Mouse (Mus musculus) cerebellum, adult 18-20 months (tissue): ENCODE results near the gene Prss23.

ENCODE experiments used
- DNase-seq, 2 experiments: peaks; one replicate each; pipeline ENCODE4 v3.0.0; 2021

Prss23 gene

DNA sequence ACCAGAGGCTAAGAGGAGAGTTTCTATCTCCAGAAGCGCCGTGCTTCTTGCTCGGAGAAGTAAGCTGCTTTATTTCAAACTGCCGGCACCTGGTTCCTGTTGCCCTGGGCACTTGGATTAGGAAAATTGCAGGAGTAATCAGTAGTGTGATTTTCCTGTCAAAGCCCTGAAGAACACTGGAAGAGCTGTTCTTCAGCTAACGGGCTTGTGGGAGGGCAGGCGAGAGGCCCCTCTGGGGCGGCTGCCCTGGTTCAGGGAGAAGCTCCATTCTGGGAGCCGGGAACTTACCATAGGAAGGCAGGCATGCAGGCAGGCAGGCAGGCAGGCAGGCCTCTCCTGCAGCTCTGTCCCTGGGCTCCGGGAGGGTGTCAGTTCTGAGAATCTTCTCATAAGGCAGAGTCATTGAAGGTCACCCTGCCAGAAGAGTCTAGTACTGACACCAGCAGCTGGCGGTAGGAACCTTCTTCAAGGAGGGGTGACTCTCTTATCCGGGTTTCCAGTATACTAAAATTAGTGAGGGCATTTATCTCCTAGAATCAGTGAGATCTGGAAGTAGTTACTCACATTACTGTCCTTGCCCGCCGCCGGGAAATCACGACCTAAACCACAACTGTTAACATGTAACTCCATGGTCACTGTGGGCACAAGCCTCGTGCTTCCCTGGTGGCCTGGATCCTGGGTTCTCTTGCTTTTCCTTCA is at the start of gene Prss23:
TSS of gene Prss23 (minus strand) at position 457 of the 699 bp plus-strand sequence.
- no peak for DNase-seq

DNA sequence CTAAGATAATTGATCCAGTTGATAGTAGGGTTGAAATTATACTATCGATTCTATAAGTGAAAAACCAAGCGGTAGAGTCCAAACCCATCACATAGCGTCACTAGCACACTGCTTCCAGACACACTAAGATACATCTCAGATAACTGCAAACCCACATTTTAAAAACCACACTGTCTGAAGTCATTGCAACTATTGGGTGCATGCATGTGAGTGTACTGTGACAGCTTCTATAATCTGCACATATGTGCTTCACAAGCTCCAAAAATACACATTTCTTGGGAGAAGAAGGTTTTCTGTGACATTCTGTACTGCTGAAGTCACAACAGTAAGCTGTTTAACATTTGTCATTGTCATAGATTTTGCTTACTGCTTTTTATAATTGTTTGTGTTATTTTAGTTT is 49.1 kb upstream of the Prss23 start:
- no peak for DNase-seq

DNA sequence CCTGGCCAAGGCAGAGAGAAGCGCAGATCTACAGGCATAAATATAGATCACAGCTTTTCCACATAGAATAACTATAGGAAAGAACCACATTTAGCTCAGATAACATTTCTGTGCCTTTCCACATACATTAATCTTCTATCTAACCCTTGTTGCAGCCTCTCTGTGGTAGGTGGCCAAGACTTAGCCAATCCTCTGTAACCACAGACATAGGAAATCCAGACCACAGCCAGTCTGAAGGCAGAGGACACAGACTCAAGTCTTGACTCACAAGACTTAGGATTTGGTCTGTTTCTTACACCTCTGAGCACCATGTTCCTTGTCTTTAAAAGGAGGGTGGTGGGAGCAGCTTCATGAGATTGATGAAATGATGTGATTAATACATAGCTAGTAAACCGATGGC is 37.6 kb upstream of the Prss23 start:
- no peak for DNase-seq

DNA sequence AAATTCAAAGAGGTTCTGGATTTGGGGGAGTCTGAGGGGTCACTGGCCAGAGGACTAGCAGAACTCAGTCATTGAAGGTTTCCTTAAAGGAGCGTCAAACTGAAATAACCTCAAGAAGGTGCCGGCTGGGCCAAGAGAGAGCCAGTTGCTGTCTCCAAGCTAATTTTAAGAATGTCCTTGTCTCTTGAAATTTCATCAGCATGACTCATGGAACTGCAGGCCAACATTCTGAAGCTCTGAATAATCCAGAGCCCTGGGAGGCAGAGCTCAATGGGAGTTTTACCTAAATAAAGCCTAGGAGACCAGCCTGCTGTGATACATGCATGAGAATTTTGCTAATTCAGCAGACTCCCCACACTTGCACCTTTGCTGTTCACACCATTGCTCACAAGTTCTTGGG is 36.5 kb upstream of the Prss23 start:
- no peak for DNase-seq

DNA sequence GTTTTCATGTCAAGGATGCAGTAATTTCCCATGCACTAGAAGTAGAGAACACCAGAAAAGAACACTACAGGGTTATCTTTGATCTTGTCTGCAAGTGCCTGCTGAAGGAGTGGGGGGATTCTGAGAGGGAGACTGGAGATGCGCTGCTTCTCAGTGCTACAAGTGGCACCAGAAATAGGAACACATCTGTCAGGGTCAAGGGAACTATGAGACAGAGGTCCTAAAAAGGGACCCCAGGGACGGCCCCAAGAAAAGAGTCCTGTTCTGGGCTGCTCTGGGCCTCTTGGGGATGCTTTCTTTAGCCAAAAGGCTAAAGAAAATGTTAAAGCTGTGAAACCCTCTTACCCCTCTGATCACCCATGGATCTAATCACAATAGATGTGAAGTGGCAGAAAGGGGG is 35.2 kb upstream of the Prss23 start:
- DNase-seq, result no peak

DNA sequence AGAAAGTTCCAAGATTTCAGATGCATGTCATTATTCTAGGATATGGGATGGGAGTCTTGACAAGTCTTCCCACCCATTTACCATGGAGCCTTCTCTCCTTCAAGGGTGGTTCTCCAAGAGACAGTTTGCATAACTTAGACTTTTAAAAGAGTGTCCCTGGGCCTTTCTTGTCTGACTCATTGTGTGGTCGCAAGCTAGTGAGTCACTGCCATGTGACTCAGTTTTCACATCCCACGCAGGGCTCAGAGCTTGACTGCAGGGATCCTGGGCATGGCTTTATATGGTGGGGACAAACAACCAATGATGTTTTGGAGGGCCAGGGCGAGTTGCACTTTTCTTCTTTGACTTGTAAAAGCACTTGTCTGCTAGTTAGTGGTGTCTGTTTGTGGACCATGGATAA is 34.0 kb upstream of the Prss23 start:
- no peak for DNase-seq

DNA sequence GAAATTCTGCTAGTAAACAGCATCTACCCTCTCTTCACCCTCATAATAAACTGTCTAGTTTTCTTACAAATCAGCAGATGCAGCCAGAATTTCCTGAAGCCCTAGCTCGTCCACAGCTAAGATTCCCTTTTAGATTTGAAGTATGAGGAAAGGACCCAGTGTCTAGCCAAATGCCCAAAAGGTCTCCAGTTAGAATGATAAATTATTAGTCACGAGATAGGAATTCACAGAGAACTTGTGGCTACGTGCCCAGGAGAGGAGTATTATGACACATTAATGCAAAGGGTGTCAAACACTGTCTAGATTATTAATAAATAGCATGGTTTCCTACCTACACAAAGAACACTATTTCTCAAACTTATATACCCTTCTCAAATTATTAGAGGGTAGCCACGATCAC is 32.6 kb upstream of the Prss23 start:
- DNase-seq, result no peak

DNA sequence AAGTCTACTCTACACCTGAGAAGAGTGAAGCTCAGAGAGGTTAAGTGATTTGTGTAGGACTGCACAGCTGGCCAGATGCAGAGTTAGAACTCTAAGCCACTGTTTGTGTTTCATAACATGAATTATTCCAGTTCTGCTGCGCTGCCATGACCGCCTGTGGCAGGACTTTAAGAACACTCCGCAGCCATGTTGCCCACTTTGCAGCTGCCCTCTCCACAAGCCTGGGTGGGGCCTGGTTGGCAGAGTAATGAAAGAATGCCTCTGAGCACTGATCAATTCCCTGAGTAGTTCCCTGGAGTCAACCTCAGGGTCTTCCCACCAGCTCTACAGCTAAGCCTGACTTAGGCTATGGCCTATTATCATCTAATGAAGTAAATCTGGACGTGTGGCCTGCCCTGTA is 32.1 kb upstream of the Prss23 start:
- DNase-seq, result no peak

- no peak for DNase-seq
Observed at GRCm38 (mm10) chr7:89558446-89559039, 31.6 kb upstream of the Prss23 start.

- DNase-seq, result peak; percentile 5 to 17
Observed at GRCm38 (mm10) chr7:89557056-89557455, 30.1 kb upstream of the Prss23 start.

- DNase-seq, result no peak
Observed at GRCm38 (mm10) chr7:89556652-89557051, 29.7 kb upstream of the Prss23 start.

DNA sequence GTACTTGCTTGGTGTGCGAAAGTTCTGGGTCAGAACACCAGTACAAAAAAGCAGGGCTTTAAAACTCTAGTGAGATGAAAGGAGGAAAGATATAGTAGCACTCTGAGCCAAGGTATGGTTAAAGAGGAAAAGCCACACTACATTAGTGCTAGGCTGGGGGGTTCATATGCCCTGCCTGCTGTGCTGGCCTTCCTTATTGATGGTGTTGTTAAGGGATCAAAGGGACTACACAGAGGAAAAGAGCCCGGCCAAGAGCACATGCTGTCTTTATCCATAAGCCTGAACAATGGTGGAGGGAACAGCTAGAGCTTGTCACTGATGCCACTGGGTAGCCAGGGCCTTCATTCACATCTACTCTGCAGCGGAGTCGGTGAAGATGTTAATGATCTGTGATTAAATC is 28.2 kb upstream of the Prss23 start:
- DNase-seq, result no peak

- no peak for DNase-seq
Observed at GRCm38 (mm10) chr7:89554068-89554467, 27.1 kb upstream of the Prss23 start.

DNA sequence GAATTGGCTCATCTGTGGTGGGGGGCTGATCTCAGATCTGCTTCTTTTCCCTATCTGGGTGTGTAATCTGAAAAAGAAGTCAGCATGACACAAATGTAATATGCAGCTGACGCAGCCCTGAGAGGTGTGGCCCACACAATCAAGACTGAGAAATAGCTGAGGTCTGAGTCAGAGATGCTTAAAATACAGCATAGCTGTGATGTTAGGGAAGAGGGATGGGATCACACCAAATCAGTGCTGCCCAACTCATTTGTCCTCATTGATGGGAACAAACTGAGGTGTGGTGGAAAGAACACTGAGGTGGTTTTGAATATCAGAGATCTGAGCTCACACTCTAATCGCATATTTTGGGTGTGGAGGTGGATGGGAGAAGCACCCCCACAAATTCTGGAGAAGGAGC is 14.0 kb upstream of the Prss23 start:
- no peak for DNase-seq

DNA sequence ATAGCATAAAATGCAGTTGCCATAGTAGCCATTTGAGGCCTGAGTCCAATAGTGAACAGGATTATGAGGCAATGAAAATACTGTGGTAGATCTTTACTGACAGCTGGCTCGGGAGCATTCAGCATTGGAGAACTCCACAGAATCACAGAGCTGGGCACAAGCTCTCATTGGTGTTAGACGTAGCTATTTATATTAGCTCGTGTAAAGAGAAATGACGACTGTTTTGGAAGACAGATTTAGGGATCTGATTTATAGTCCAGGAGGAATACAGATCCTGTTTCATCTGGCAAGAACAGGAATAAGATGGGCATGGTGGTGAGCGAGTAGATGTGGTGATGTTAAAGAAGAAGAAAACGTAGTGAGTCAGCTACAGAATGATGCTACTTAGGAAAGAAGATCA is 12.4 kb upstream of the Prss23 start:
- DNase-seq, result no peak

DNA sequence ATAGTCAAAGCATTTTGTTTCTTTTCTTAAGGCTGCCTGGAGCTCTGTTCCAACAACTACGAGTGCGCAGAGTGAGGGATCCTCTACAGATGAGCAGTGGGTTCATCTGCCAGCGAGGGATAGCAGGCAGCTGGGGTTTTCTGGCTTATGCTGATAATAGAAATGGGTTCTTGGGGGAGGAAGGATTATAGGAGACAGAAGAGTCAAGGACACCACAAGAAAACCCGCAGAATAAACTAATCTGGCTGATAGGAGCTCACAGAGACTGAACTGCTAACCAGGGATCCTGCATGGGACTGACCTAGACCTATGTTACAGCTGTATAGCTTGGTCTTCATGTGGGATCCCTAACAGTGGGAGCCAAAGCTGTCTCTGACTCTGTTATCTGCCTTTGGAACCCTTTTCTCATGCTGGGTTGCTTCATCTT is 456 bp upstream of the Prss23 start:
- no peak for DNase-seq

GRCm38 (mm10) chr7:89523816-89524215 is 3.2 kb downstream of the Prss23 start:
- no peak for DNase-seq

GRCm38 (mm10) chr7:89522170-89522569 is 4.8 kb downstream of the Prss23 start:
- DNase-seq, result no peak

DNA sequence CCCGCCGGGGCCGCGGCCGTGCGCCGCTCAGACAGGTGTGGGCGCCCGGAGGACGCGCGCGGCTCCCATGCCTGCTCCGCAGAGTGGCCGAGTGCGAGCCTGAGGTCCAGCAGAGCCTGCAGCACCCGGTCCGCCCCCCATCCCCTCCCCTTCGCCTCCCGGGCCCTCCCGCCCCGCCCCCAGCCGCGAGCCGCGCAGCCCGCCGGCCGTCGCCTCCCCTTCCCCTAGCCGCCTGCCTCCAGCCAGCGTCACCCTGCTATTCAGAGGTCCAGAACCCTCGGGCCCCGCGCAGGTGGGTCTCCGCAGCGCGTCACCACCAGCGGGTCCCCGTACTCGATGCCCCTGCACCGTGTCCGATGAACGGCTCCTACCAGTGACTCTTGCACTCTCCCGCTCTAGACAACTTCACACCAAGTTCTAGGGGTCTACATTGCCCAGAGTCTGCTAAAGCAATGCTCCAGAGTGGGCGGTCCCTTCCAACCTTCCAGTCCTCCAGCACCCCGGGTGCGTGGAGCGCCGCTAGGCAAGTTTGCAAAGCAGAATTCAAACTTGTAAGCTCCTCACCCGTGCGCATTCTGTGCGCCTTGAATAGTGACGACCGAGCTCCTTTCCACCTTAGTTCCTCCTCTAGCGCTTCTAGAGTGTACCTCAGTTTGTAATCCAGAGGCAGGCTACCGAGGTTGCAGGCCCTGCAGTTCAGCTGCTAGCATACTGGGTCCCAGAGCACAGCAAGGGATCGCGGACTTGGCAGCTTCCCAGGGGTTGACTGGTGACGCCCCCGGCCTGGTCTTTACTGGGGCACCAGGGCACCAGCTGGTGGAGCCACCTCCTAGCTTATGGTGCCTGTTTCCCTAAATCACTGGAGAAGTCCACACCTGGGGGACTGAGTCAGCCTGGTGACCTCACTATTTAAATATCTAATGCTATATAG is 9.3 kb downstream of the Prss23 start:
- peak; percentile 24 to 35 for DNase-seq

DNA sequence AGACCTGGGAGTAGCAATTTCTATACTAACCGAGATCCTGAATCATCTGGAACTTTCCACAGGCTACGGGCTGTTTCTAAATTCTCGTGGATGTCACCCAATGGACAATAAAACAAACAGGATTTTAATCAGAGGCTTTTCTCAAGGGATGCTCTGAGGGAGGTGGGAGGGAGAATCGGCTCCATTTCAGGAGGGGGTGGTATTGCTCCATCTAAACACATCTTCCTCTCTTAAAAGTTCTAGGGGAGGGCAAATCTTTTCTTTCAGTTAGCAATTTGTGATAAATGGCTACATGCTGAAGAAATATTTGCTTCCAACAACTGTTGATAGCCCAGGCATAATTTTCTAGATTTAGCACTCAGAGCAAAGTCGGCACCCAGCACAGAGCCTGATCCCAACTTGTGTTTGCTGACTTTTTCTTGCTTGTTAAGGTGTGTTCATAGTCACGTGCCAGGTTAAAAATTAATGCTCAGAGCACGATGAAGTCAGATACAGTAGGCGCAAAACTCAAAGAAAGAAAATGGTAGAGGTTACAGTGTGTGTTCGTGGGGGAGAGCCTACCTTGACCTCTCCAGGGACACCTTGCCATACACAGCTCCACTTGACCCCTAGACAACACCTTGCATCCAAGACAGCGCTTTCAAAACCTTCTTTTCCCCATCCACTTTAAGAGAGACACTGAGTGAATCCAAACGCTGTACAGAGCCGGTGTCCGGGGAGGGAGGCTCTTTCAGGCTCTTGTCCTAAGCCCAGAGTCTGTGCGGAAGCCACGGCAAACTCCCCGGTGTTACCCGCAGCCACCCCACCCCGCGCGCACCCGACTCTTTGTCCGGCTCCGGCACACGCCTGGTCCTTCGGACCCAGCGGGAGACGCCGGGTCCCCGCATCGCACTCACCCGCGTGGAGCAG is 10.2 kb downstream of the Prss23 start:
- no peak for DNase-seq

DNA sequence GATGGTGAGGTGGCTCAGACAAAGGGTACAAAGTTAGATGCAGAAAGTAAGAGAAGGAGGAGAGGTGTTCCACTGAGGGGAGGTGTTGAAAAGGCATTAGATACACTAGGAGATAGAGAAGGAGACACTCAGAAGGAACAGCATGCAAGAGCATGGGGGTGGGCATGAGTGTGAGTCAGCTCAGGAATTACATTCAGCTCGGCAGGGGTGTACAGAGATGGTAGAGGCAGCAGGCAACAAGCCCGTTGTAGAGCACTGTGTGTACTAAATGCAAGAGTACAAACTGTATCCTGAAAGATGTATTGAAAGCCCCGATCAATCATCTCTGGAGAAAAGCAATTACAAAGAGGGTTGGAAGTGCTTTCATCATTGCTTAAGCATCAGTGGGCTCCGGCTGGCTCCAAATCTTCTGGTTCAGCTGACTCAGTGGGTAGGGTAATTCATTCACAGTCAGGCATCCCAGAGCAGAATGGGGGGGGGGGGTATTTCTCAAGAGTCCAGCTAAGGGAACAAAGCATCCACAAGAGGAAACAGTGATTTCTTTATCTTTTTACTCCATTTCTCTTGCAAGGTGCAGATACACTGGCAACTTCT is 15.0 kb downstream of the Prss23 start:
- DNase-seq, result no peak

DNA sequence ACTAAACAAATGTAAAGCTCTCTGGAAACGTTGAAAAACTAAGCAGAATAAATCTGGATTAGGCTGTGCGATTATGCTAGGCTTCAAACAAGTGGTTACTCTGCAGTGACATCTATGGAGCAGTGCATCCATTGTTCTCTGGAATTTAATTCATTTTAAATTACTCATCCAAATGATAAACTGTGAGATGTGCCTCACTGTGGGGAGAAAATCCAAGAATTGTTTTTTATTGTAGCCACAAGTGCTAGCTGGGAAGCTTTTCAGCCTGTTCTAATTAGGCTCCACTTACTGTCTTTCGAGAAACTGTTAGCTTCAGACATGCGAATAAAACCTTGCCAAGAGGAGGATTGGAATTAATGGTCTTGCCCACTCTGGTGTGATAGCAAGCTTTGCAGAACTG is 18.3 kb downstream of the Prss23 start:
- DNase-seq, result no peak
